Mouse (Mus musculus) layer of hippocampus, postnatal 10 days (tissue): ENCODE data around the gene Ppp1r13b. TPM values are rescaled to one million over a fixed set of nuclear protein-coding genes. Genes with fewer than 3 reads are reported as not detected.
A peak's percentile ranks its signal among the peaks of the same experiment; 100 is the strongest.

Experiments
- DNase-seq, 2 experiments: peaks; one replicate each; pipeline ENCODE4 v3.0.0; 2021; ENCODE audit warnings: low spot score in 2 of 2
- total RNA-seq, 2 experiments: library from RNA; stranded (reverse); gene quantifications; 2 replicates each; pipeline ENCODE4 v1.2.3; 2021

The Ppp1r13b gene
- total RNA-seq, 2 experiments from 2014 or later: 66.3 to 69.1 TPM

DNA sequence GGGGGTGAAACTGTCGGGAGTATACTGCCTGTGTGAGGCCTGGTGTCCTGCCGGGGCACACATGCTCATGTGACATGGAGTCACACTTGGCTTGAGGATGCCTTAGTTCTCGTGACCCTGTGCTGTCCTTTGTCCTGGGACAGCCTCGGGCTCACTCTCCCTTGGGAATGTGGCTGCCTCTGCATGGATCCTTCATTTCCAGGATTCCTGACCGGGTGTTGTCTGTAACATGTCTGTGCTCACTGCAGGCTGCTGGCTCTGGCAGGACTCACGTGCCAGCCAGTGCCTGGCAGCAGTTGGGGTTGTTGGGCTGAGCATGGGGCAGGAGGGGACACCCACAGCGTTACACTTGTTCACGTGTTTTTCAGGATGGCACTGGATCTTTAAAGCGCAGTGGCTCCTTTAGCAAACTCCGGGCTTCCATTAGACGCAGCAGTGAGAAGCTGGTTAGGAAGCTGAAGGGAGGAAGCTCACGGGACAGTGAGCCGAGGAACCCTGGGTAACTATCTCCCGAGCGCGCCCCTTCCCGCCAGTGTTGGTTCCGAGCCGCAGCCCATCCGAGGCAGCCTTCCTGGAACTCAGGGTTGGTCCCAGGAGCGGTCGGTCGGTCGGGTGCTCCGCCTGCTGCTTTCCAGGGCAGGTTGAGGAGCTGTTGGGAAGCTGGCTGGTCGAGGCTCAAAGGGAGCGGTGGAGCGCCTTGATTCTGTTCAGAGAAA lies 112.6 kb downstream of the Ppp1r13b start:
- peak; percentile 49 to 51 for DNase-seq

DNA sequence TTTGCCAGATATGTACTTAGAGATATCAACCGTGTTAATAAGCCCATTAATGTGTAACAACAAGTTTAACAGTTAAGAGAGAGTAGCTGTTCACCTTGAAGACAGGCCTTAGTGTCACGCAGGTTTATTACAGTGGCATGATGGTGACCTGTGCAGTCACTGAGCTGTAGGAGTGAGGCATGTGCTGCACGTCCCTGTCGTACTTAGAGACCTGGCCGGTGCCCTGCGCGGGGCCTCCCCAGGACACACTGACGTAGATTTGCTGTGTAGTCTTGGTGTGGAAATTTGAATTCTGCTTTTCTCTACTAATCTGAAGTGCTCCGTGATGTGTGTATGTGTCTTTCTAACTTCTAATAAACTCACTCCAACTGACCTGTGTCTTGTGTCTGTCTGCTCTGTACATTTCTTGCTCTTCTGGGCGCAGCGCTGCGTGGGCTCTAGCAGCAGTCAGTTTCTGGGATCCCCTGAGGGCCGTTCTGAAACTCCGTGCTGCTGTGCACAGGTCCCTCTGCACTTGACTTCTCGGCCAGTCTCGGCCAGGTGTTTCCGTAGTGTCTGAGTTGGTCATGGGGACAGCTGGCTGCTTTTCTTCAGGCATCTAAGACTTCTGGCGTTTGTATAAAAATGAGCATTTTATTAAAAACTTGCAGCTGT lies 113.3 kb downstream of the Ppp1r13b start:
- DNase-seq: no peak

DNA sequence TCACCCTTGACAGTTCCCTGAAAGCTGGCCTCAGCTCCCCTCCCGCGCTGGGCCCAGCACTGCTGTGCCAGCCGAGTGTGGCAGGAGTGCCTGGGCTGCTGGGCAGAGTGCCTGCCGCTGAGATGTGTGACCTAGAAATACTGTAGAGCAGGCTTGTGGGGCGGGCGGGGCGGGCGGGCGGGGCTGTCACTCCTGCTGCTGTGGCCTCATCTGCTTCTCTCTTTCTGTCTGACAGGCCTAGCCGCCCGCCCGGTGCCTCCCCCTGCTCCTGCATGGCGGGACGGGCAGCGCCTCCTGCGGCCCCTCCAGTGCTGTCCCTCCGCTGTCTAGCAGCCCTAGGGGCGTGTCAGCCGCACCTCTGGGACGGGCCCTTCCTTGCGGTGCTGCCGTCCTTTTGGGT lies 113.8 kb downstream of the Ppp1r13b start:
- DNase-seq: peak in 1 of 2 experiments; percentile 52

DNA sequence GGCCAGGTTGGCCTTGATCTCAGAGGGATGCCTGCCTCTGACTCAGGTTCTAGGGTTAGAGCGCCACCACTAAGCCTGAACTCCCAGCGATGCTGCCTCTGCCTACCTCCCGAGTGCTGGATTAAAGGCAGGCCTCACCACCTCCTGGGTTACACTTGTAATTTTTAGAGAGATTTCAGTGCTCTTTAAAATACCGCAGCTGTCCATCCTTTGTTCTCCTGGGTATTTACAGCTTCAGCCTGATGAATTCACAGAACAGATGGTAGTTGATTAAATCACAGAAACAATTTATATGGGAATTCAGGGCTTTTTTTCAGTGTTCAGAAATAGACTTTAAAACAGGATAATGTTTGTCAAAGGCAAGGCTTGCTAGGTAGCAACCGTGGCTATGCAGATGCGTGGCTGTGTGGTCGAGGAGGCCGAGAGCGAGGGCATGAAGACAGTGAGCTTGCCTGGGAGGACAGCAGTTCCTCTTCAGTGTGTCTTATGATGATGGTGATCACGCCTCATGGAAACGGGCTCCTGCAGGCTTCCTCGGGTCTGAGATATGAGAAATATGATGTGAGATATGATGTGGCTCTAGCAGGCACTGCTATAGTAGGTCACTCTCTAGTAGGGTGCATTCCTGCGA lies 116.3 kb downstream of the Ppp1r13b start:
- peak in 1 of 2 experiments; percentile 16 for DNase-seq

DNA sequence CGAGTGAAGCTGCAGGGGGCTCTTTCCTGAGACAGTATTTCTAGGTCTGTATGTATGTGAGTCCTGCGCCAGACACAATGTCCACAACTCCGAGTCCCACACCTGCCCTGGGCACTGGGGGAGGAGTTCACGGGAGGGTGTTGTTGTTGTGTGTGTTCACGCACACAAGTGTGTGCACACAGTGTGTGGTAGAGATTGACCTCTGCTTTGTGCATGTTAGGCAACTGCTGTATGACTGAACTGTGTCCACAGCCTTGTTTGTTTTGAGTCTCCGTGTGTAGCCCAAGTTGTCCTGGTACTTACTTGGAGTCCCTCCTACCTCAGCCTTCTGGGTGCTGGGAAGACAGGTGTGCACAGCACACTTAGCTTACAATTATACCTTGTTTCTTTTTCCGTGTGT lies 117.3 kb downstream of the Ppp1r13b start:
- DNase-seq: no peak

DNA sequence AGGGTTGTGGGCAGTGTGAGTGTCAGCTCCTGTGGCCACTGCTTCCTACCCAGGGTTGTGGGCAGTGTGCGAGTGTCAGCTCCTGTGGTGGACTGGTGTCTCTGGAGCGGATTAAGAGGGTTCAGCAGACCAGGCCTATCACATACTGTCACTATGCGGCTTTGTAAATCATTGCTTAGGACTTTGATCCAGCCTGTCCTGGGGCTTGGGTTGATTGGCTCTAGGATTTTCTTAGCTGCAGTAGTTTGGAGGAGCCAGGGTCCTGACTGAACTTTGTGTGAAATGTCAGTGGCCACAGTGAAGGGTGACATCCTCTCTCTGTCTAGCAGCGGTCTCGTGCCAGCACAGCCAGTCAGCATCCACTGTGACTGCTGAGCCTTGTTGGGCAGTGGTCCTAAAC lies 117.8 kb downstream of the Ppp1r13b start:
- DNase-seq: no peak

DNA sequence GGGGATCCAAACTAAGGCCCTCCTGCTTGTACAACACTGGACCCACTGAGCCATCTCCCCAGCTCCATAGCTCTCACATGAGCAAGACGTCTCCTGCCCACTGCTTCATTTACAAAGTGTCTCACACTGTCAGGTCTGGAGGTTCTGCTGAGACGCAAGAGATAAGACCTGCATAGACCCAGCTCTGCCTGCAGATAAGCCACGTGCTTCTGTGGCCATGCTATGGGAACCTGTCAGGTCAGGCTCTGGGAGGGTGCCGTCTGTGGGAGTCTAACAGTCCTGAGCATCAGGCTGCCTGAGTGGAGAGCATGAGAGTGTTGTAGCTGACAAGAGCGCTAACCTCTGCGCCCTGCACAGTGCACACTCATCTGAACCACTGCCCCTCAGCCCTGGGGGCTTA lies 120.9 kb downstream of the Ppp1r13b start:
- DNase-seq: no peak

DNA sequence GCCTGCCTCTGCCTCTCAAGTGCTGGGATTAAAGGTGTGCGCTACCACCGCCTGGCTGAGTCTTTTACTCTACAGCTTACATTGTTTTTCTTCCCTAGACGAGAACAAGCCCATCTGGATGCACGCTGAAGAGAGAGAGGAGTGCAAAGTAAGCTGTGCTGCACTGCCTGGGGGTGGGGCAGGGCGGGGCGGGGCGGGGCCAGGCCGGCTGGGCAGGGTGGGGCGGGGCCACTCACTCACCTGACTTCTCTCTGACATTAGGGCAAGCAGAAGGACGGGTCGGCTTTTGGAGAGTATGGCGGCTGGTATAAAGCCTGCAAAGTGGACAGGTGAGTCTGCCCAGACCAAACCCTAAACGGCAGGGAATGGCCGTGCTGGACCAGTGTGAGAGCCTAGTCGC lies 122.7 kb downstream of the Ppp1r13b start:
- no peak for DNase-seq

DNA sequence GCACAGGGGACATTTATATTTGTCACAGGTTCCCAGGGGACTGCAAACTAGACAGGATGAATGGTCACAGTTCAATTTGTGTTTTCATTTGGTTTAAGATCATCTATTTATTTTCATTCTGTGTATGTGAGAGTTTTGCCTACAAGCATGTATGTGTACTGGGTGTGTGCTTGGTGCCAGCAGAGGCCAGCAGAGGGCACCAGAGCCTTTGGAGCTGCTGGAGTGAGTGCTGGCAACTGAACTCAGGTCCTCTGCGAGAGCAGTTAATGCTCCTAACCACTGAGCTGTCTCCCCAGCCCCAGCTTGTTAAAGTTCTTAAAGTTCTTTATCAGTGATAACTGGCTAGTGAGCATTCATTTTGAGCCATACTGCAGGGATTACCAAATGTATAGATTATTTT lies 128.4 kb downstream of the Ppp1r13b start:
- DNase-seq: no peak

Other genes with a start within 250 kb of the Ppp1r13b start
- gene Ckb, start 235.8 kb downstream of the Ppp1r13b start, total RNA-seq: 1,000 to 10,000 TPM in 1 of 2 experiments, 100 to 1,000 TPM in 1; 969 to 1,026 TPM
- 10 to 100 TPM; 16.3 to 19.8 TPM for gene Trmt61a, start 230.0 kb downstream of the Ppp1r13b start, total RNA-seq
- 10 to 100 TPM; 38.4 to 38.9 TPM for gene Bag5, start 194.9 kb downstream of the Ppp1r13b start, total RNA-seq
- gene Apopt1, start 194.8 kb downstream of the Ppp1r13b start, total RNA-seq: 10 to 100 TPM; 39.2 to 42.0 TPM
- gene Klc1, start 149.3 kb downstream of the Ppp1r13b start, total RNA-seq: 100 to 1,000 TPM; 840 to 877 TPM
- gene Xrcc3, start 94.2 kb downstream of the Ppp1r13b start, total RNA-seq: 1 to 10 TPM; 3.2 to 4.1 TPM
- gene Zfyve21, start 93.9 kb downstream of the Ppp1r13b start, total RNA-seq: 10 to 100 TPM; 21.5 to 22.0 TPM
- 100 to 1,000 TPM; 458 to 498 TPM for gene Atp5mpl, start 58.9 kb upstream of the Ppp1r13b start, total RNA-seq
- under 1 TPM; 0.33 to 0.41 TPM for gene Tdrd9, start 63.4 kb upstream of the Ppp1r13b start, total RNA-seq
- gene Rd3l, start 73.2 kb upstream of the Ppp1r13b start, total RNA-seq: not detected
- 1 to 10 TPM; 1.5 to 2.7 TPM for gene Aspg, start 198.6 kb upstream of the Ppp1r13b start, total RNA-seq
- gene Kif26a, start 238.1 kb upstream of the Ppp1r13b start, total RNA-seq: 10 to 100 TPM in 1 of 2 experiments, 1 to 10 TPM in 1; 7.6 to 10.0 TPM